Mouse (Mus musculus) neutrophil, adult 5-6 weeks (primary cell): ENCODE data around the gene Stc2. TPM values are rescaled to one million over a fixed set of nuclear protein-coding genes. Genes with fewer than 3 reads are reported as not detected.

Source experiments
- ATAC-seq: fragments of 151-379, 151-347 bp; 2 replicates; pipeline ENCODE4 v1.8.0; 2017; ENCODE audit warnings: mild to moderate bottlenecking, moderate TSS enrichment; ENCODE audit not compliant: insufficient number of reproducible peaks, poor library complexity, low FRiP score, severe bottlenecking; ENCODE audit errors: extremely low read depth
- total RNA-seq: library from RNA; stranded (forward); fragments of 200-1000 nt; gene quantifications from 2 replicates; pipeline ENCODE4 v1.2.3, GENCODE M21; 2017

The Stc2 gene
- total RNA-seq, 1 experiment from 2014 or later: not detected

DNA sequence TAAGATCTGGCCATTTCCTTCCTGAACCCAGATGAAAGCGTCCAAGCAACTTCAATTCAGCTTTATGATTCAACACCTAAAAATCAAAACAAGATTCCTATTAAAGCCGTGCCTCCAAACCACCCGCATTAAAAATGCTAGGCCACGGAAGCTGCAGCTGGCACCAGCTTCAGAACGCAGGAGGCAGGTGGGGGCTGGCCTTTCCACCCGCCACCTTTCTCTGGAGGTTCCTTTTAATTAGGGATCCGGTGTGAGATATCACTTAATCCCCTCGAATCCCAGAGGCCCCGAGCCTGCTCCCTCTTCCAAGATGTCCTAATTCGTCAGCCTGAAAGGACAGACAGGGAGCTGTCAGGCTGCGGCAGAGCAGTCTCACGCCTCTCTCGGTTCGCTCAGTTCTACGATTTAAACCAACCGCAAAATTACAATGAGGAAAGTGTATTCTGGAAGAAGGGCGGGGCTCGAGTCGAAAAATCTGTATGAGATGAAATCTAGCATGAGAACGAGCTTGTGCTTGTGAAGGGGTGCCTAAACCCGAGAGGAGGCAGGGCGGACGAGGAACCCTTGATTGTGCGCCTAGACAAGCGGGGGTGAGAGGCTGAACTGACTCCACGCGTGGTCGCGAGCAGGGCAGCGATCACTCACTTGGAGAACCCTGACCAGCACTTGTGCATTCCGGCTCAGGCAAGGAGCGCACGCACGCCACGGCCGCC, 1.5 kb downstream of the Stc2 start:
- ATAC-seq: no peak

GRCm38 (mm10) chr11:31366827-31367226, 3.0 kb downstream of the Stc2 start:
- ATAC-seq: no peak

- no peak for ATAC-seq
These were observed 3.5 kb downstream of the Stc2 start for GRCm38 (mm10) chr11:31366421-31366820.

GRCm38 (mm10) chr11:31365981-31366380, 3.9 kb downstream of the Stc2 start:
- ATAC-seq: no peak

DNA sequence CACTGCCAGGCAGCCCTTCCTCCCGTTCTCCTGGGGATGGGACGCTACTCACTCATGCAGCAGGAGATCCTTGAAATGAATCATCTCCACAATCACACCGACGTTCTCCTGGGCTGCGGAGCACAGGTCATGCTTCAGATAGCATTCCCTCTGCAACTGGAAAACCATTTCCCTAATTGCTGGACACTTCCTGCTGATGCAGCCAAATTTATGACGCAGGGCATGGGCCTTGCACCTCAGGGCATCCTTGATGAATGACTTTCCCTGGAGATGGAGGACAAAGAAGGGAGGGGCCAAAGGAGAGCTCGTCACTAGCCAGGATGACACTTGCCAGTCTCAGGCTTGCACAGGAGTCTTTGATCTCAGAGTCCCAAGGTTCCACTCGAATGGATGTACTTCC, 4.6 kb downstream of the Stc2 start:
- no peak for ATAC-seq

GRCm38 (mm10) chr11:31362856-31363255, 7.0 kb downstream of the Stc2 start:
- ATAC-seq: no peak

DNA sequence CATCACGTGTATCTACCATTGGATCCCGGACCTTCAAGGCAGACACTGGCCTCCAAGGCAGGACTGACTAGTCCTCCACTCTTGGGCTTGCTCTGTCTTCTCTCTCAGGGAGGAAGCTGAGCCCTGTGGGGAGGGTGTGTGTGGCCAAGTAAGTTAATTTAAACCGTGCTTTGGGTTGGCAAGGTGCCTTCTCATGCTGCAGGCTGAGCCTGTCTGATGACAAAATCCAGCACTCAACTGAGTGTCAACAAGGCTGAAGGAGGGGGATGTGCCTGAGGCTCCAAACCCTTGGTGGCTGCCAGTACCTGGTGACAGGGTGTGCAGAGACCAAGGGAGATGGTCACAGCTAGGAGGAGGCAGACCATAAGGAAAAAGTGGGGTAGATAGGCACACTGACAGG, 7.5 kb downstream of the Stc2 start:
- ATAC-seq: no peak

- no peak for ATAC-seq
These were observed 8.8 kb downstream of the Stc2 start for GRCm38 (mm10) chr11:31361047-31361446.

DNA sequence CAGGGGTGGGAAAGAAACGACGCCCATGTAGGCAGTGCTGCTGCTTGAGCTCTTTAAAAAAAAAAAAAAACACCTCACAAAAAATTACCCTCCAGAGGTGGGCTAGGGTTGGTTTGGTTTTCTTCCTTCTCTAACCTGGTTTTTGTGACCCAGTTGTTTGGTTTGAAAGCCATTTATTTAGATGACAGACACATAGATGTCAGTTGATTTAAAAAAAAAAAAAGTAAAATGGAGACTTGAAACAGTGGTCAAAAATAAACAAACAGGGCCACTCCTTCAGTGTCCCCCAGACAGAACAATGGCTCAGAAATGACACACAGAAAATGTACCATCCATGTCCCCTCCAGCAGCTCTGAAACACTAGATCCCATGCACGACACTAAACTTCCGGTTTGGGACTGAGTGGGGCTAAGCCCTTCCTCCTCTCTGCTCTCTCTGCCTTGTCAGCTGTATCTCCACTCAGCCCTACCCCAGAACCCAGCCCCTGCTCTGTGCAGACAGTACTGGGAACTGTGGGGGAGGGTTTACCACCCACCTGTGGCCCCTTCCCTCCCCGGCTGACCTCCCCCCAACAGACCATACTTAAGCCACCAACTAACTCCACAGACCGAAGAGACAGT, 10.5 kb downstream of the Stc2 start:
- no peak for ATAC-seq

DNA sequence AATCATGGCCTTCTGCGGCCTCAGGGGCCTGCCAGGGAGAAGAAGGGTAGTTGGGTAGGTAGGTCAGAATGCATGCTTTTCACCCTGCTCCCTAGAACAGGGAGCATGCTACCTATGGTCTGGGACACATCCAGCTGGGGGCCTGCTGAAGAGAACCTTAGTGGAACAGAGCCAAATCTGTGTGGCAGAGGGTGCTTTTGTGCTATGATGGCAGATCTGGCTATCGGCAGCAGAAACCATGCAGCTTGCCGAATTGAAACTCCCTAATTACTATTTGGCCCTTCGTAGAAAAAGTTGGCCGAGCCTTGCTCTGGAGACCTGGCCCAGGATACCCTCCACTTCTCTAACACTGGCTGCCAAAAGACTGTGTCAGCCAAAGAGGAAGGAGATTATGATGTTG, 11.4 kb downstream of the Stc2 start:
- no peak for ATAC-seq

DNA sequence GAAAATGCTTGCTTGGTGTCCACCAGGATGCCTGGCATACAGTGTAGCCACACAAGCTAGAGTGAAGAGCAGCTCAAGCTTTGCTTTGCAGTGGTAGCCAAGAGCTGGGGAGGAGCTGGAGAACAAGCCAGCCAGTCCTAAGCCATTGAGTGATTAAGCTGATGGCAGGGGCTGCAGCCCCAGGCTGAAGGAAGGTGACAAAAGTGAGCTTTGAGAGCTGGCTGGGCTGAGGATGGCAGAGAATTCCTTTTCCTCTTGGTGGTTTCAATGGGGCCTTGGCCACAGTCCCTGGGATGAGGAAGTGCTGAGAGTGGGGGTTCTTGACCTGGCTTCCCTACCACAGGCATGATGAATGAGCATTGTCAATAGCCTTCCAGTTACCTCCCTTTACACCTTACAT, 13.0 kb downstream of the Stc2 start:
- no peak for ATAC-seq

DNA sequence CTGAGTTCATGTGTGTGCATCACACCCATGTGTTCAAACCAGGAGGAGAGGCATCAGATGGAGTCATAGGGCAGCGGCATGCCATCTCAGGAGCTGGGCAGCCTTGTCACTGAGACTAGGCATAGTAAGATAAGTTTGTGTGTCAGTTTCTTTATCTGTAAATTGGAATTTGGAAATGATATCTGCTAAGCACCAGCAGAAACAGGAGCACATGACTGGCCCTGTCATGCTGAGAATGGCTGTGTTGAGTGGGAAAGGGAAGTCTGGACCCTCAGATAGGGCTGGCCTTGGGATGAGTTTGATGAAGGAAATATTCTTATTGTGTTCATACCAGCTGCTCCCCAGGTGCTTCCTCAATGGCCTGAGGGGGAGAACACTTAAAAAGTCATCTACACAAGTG, 14.1 kb downstream of the Stc2 start:
- ATAC-seq: no peak

GRCm38 (mm10) chr11:31354514-31354913, 15.4 kb downstream of the Stc2 start:
- no peak for ATAC-seq

Other genes with a start within 250 kb of the Stc2 start
- not detected in 2 replicates for gene Gm17332, start 187.6 kb downstream of the Stc2 start, total RNA-seq